Mouse (Mus musculus): Measurements from ENCODE around the gene Gm10974. TPM values are rescaled to one million over a fixed set of nuclear protein-coding genes. Genes with fewer than 3 reads are reported as not detected.

Gm10974 gene
- not detected in 2 replicates for polyA plus RNA-seq (2012; rRNA removed)

- Histone ChIP-seq H3K4me1 (ENCODE audit: control insufficient read depth, insufficient read depth, low read length) (no peaks in the 10 kb centered on the region), H3K27ac (ENCODE audit: insufficient read depth, low read length) (no peak within 1 kb of the TSS), H3K27me3 (ENCODE audit: control insufficient read depth, insufficient read depth, low read length) (no peaks in the 10 kb centered on the region), H3K4me3 (replicated peaks; ENCODE audit: insufficient read depth, low read depth, low read length) (no peak within 1 kb of the TSS)
- no peak for TF ChIP-seq POLR2A (IDR thresholded peaks at IDR 0.05; ENCODE audit: borderline replicate concordance, insufficient read depth, low read length)
- no peak for TF ChIP-seq CTCF (IDR thresholded peaks at IDR 0.05; ENCODE audit: borderline replicate concordance, insufficient read depth, low read depth, low read length)
- 74% methylated on average over 2 of the region's 2 CpGs for WGBS
- DNase-seq, result no peak
Measured at GRCm38 (mm10) chr7:66365904-66366303, at the start of gene Gm10974. Gene Gm10974 (plus strand): TSS chr7:66365905.

- TF ChIP-seq POLR2A (IDR thresholded peaks at IDR 0.05; ENCODE audit: borderline replicate concordance, insufficient read depth, low read length), result no peak
- TF ChIP-seq CTCF (IDR thresholded peaks at IDR 0.05; ENCODE audit: borderline replicate concordance, insufficient read depth, low read depth, low read length), result no peak
- no peaks in the 10 kb centered on the region for H3K27me3 ChIP-seq (ENCODE audit: control insufficient read depth, insufficient read depth, low read length)
- H3K4me3 ChIP-seq (replicated peaks; ENCODE audit: insufficient read depth, low read depth, low read length), result no peak overlapping the region
- H3K4me1 ChIP-seq (ENCODE audit: control insufficient read depth, insufficient read depth, low read length), result no peaks in the 10 kb centered on the region
- 93% methylated on average over 6 of the region's 6 CpGs for WGBS
- no peak for DNase-seq
- no peak overlapping the region for H3K27ac ChIP-seq (ENCODE audit: insufficient read depth, low read length)
Measured at GRCm38 (mm10) chr7:66318147-66318546, 47.6 kb upstream of the Gm10974 start.

- H3K27me3 ChIP-seq (ENCODE audit: control insufficient read depth, insufficient read depth, low read length), result no peaks in the 10 kb centered on the region
- H3K4me3 ChIP-seq (replicated peaks; ENCODE audit: insufficient read depth, low read depth, low read length), result no peak overlapping the region
- TF ChIP-seq CTCF (IDR thresholded peaks at IDR 0.05; ENCODE audit: borderline replicate concordance, insufficient read depth, low read depth, low read length) (no peak), POLR2A (IDR thresholded peaks at IDR 0.05; ENCODE audit: borderline replicate concordance, insufficient read depth, low read length) (no peak)
- H3K27ac ChIP-seq (ENCODE audit: insufficient read depth, low read length), result no peak overlapping the region
- DNase-seq, result no peak
- H3K4me1 ChIP-seq (ENCODE audit: control insufficient read depth, insufficient read depth, low read length), result no peaks in the 10 kb centered on the region
- 35% methylated on average over 5 of the region's 5 CpGs for WGBS
Measured at GRCm38 (mm10) chr7:66320996-66321395, 44.7 kb upstream of the Gm10974 start.

GRCm38 (mm10) chr7:66323252-66324015 is 42.3 kb upstream of the Gm10974 start:
- no peaks in the 10 kb centered on the region; the same call in 1 of the 2 replicates for H3K27me3 ChIP-seq (ENCODE audit: control insufficient read depth, insufficient read depth, low read length)
- no peak overlapping the region for H3K4me3 ChIP-seq (replicated peaks; ENCODE audit: insufficient read depth, low read depth, low read length)
- no peak for DNase-seq
- WGBS, result 36% methylated on average over 9 of the region's 9 CpGs
- no peak for TF ChIP-seq CTCF (IDR thresholded peaks at IDR 0.05; ENCODE audit: borderline replicate concordance, insufficient read depth, low read depth, low read length)
- TF ChIP-seq POLR2A (IDR thresholded peaks at IDR 0.05; ENCODE audit: borderline replicate concordance, insufficient read depth, low read length), result no peak
- H3K4me1 ChIP-seq (ENCODE audit: control insufficient read depth, insufficient read depth, low read length), result no peaks in the 10 kb centered on the region
- H3K27ac ChIP-seq (ENCODE audit: insufficient read depth, low read length), result no peak overlapping the region

GRCm38 (mm10) chr7:66325419-66326053 is 40.2 kb upstream of the Gm10974 start:
- Histone ChIP-seq H3K4me3 (replicated peaks; ENCODE audit: insufficient read depth, low read depth, low read length) (no peak overlapping the region), H3K27me3 (ENCODE audit: control insufficient read depth, insufficient read depth, low read length) (no peaks in the 10 kb centered on the region; the same call in 1 of the 2 replicates), H3K4me1 (ENCODE audit: control insufficient read depth, insufficient read depth, low read length) (no peaks in the 10 kb centered on the region), H3K27ac (ENCODE audit: insufficient read depth, low read length) (no peak overlapping the region)
- no peak for TF ChIP-seq POLR2A (IDR thresholded peaks at IDR 0.05; ENCODE audit: borderline replicate concordance, insufficient read depth, low read length)
- TF ChIP-seq CTCF (IDR thresholded peaks at IDR 0.05; ENCODE audit: borderline replicate concordance, insufficient read depth, low read depth, low read length), result no peak
- no peak for DNase-seq
- WGBS, result 74% methylated on average over 3 of the region's 3 CpGs

GRCm38 (mm10) chr7:66327516-66327915 is 38.2 kb upstream of the Gm10974 start:
- no peaks in the 10 kb centered on the region for H3K4me1 ChIP-seq (ENCODE audit: control insufficient read depth, insufficient read depth, low read length)
- H3K27me3 ChIP-seq (ENCODE audit: control insufficient read depth, insufficient read depth, low read length), result no peaks in the 10 kb centered on the region; the same call in 1 of the 2 replicates
- WGBS, result 76% methylated on average over 2 of the region's 2 CpGs
- no peak overlapping the region for H3K27ac ChIP-seq (ENCODE audit: insufficient read depth, low read length)
- H3K4me3 ChIP-seq (replicated peaks; ENCODE audit: insufficient read depth, low read depth, low read length), result no peak overlapping the region
- TF ChIP-seq POLR2A (IDR thresholded peaks at IDR 0.05; ENCODE audit: borderline replicate concordance, insufficient read depth, low read length), result no peak
- no peak for TF ChIP-seq CTCF (IDR thresholded peaks at IDR 0.05; ENCODE audit: borderline replicate concordance, insufficient read depth, low read depth, low read length)
- DNase-seq, result no peak

GRCm38 (mm10) chr7:66330610-66331009 is 35.1 kb upstream of the Gm10974 start:
- Histone ChIP-seq H3K27ac (ENCODE audit: insufficient read depth, low read length) (no peak overlapping the region), H3K4me1 (ENCODE audit: control insufficient read depth, insufficient read depth, low read length) (no peaks in the 10 kb centered on the region), H3K4me3 (replicated peaks; ENCODE audit: insufficient read depth, low read depth, low read length) (no peak overlapping the region), H3K27me3 (ENCODE audit: control insufficient read depth, insufficient read depth, low read length) (no peaks in the 10 kb centered on the region; the same call in 1 of the 2 replicates)
- DNase-seq, result no peak
- 65% methylated on average over 9 of the region's 9 CpGs for WGBS
- TF ChIP-seq CTCF (IDR thresholded peaks at IDR 0.05; ENCODE audit: borderline replicate concordance, insufficient read depth, low read depth, low read length) (no peak), POLR2A (IDR thresholded peaks at IDR 0.05; ENCODE audit: borderline replicate concordance, insufficient read depth, low read length) (no peak)

GRCm38 (mm10) chr7:66332340-66332739 is 33.4 kb upstream of the Gm10974 start:
- Histone ChIP-seq H3K27me3 (ENCODE audit: control insufficient read depth, insufficient read depth, low read length) (no peaks in the 10 kb centered on the region; the same call in 1 of the 2 replicates), H3K27ac (ENCODE audit: insufficient read depth, low read length) (no peak overlapping the region), H3K4me1 (ENCODE audit: control insufficient read depth, insufficient read depth, low read length) (no peaks in the 10 kb centered on the region), H3K4me3 (replicated peaks; ENCODE audit: insufficient read depth, low read depth, low read length) (no peak overlapping the region)
- TF ChIP-seq POLR2A (IDR thresholded peaks at IDR 0.05; ENCODE audit: borderline replicate concordance, insufficient read depth, low read length) (no peak), CTCF (IDR thresholded peaks at IDR 0.05; ENCODE audit: borderline replicate concordance, insufficient read depth, low read depth, low read length) (no peak)
- no peak for DNase-seq
- 52% methylated on average over 8 of the region's 8 CpGs for WGBS

All from cerebellum, adult 2 months (tissue).